ENCODE assay signal across 12 mouse cellular contexts in genomic region chr11:31563826-31564741, GRCm38 (mm10).
DNase-seq lines count a peak whose midpoint lies in the region; ATAC-seq and TF ChIP-seq lines count a peak whose summit lies in the region.
"Had no signal": no experiment of that assay in that cellular context is flagged by ENCODE, and none has a peak within 500 bp of the region (broad histone marks: within the 10 kb centered on the region; RNA-seq: fewer than 3 reads in every experiment).

No protein-coding gene starts in this region.

- H3K4me2 ChIP-seq in forebrain, postnatal 0 days (ENCODE audit: low read depth) = no peak overlapping the region
- H3K4me2 ChIP-seq in forebrain, embryonic 15.5 days (replicated peaks) = no peak overlapping the region
- no peak overlapping the region for H3K4me2 ChIP-seq in kidney, embryonic 16.5 days (replicated peaks; ENCODE audit: low read depth, low read length)
- H3K4me2 ChIP-seq: liver, embryonic 11.5 days; neural tube, embryonic 12.5 days had no signal

- TF ChIP-seq POLR2A in small intestine, adult 2 months (IDR thresholded peaks at IDR 0.05; ENCODE audit: low read depth, low read length) = no peak

- ATAC-seq in forebrain, postnatal 0 days = peak; percentile 34; the same call in 1 of the 2 replicates
- ATAC-seq in forebrain, embryonic 15.5 days (replicated peaks) = no peak
- ATAC-seq in kidney, embryonic 16.5 days (ENCODE audit: low FRiP score, low TSS enrichment) = peak; percentile 69
- no peak for ATAC-seq in inflammation-experienced regulatory T-cells, adult 6 months
- no peak for ATAC-seq in activated CD4-positive, CD25-positive, alpha-beta regulatory T cell, adult 4 months

- H3K27ac ChIP-seq in forebrain, postnatal 0 days (ENCODE audit: low read depth, low read length) = no peak overlapping the region
- no peak overlapping the region for H3K27ac ChIP-seq in forebrain, embryonic 15.5 days (replicated peaks)
- peak overlapping the region; percentile 82 for H3K27ac ChIP-seq in kidney, embryonic 16.5 days (ENCODE audit: low read length)
- peak overlapping the region; percentile 37; the same call in 1 of the 2 replicates for H3K27ac ChIP-seq in small intestine, adult 2 months (ENCODE audit: insufficient read depth, low read depth, low read length)
- H3K27ac ChIP-seq: neural tube, embryonic 12.5 days had no signal

- H3K4me3 ChIP-seq in forebrain, postnatal 0 days (ENCODE audit: low read depth, low read length) = no peak overlapping the region
- no peak overlapping the region for H3K4me3 ChIP-seq in forebrain, embryonic 15.5 days
- H3K4me3 ChIP-seq in kidney, embryonic 16.5 days (ENCODE audit: low read length) = no peak overlapping the region
- no peak overlapping the region for H3K4me3 ChIP-seq in small intestine, adult 2 months (ENCODE audit: low read depth, low read length)
- H3K4me3 ChIP-seq: neural tube, embryonic 12.5 days had no signal

- H3K27me3 ChIP-seq in forebrain, postnatal 0 days (ENCODE audit: insufficient read depth, low read length) = no peaks in the 10 kb centered on the region
- H3K27me3 ChIP-seq in forebrain, embryonic 15.5 days = no peaks in the 10 kb centered on the region
- no peaks in the 10 kb centered on the region for H3K27me3 ChIP-seq in kidney, embryonic 16.5 days (ENCODE audit: insufficient read depth, low read length)
- H3K27me3 ChIP-seq in small intestine, adult 2 months (ENCODE audit: control insufficient read depth, insufficient read depth, low read length) = no peaks in the 10 kb centered on the region
- H3K27me3 ChIP-seq: neural tube, embryonic 12.5 days had no signal

- no peaks in the 10 kb centered on the region for H3K4me1 ChIP-seq in forebrain, postnatal 0 days (ENCODE audit: insufficient read depth)
- no peaks in the 10 kb centered on the region for H3K4me1 ChIP-seq in forebrain, embryonic 15.5 days
- H3K4me1 ChIP-seq in kidney, embryonic 16.5 days (ENCODE audit: insufficient read depth, low read length) = peaks cover 13% of the 10 kb centered on the region
- H3K4me1 ChIP-seq in small intestine, adult 2 months (ENCODE audit: control insufficient read depth, insufficient read depth, insufficient read length, low read length) = 0 out of 2 replicates have a peak, but pooled peaks cover 3% of the 10 kb centered on the region
- H3K4me1 ChIP-seq: neural tube, embryonic 12.5 days had no signal

- H3K36me3 ChIP-seq in forebrain, postnatal 0 days (ENCODE audit: insufficient read depth) = no peaks in the 10 kb centered on the region
- no peaks in the 10 kb centered on the region for H3K36me3 ChIP-seq in forebrain, embryonic 15.5 days
- H3K36me3 ChIP-seq in kidney, embryonic 16.5 days (ENCODE audit: insufficient read depth, low read length) = no peaks in the 10 kb centered on the region
- H3K36me3 ChIP-seq in small intestine, adult 2 months (ENCODE audit: control insufficient read depth, insufficient read depth, low read length) = no peaks in the 10 kb centered on the region
- H3K36me3 ChIP-seq: neural tube, embryonic 12.5 days had no signal

- no peaks in the 10 kb centered on the region for H3K9me3 ChIP-seq in forebrain, postnatal 0 days (ENCODE audit: low read length)
- no peaks in the 10 kb centered on the region for H3K9me3 ChIP-seq in forebrain, embryonic 15.5 days
- 0 out of 2 replicates have a peak, but pooled peaks cover 5% of the 10 kb centered on the region for H3K9me3 ChIP-seq in kidney, embryonic 16.5 days (ENCODE audit: low read length)
- H3K9me3 ChIP-seq: neural tube, embryonic 12.5 days had no signal

- no peak for TF ChIP-seq CTCF in forebrain, postnatal 0 days (IDR thresholded peaks at IDR 0.05; ENCODE audit: low read depth)
- no peak for TF ChIP-seq CTCF in small intestine, adult 2 months (IDR thresholded peaks at IDR 0.05; ENCODE audit: extremely low read depth, insufficient read length, insufficient replicate concordance, low read depth, low read length)

- DNase-seq in forebrain, postnatal 0 days = no peak
- peak; percentile 77 to 81 for DNase-seq in heart, adult 9 months (ENCODE audit: low spot score in 2 of 2)
- no peak for DNase-seq in retina, embryonic 14.5 days (ENCODE audit: low spot score)
- DNase-seq: B cell, adult 2 months; cerebellum, postnatal 36 days had no signal

- WGBS in forebrain, postnatal 0 days = 67% methylated on average over 10 of the region's 10 CpGs
- WGBS in forebrain, embryonic 15.5 days = 74% methylated on average over 10 of the region's 10 CpGs
- 31% methylated on average over 10 of the region's 10 CpGs for WGBS in kidney, embryonic 16.5 days
- 56% methylated on average over 10 of the region's 10 CpGs for WGBS in small intestine, adult 2 months

- no peak overlapping the region for H3K9ac ChIP-seq in forebrain, postnatal 0 days
- H3K9ac ChIP-seq in forebrain, embryonic 15.5 days (replicated peaks) = no peak overlapping the region
- no peak overlapping the region for H3K9ac ChIP-seq in kidney, embryonic 16.5 days (replicated peaks; ENCODE audit: low read length)
- H3K9ac ChIP-seq: neural tube, embryonic 12.5 days had no signal

Comparison
In these comparisons a context has a peak if more than half of its experiments do, and no peak if none do; other contexts are left out.
1. ATAC-seq: peak in forebrain, postnatal 0 days (single experiment) and kidney, embryonic 16.5 days (single experiment); none in forebrain, embryonic 15.5 days (single experiment), inflammation-experienced regulatory T-cells, adult 6 months (single experiment) and activated CD4-positive, CD25-positive, alpha-beta regulatory T cell, adult 4 months (single experiment).
2. DNase-seq: peak in heart, adult 9 months (2 of 2); none in forebrain, postnatal 0 days (single experiment) and retina, embryonic 14.5 days (single experiment).
3. H3K27ac ChIP-seq: peak in kidney, embryonic 16.5 days (single experiment) and small intestine, adult 2 months (single experiment); none in forebrain, postnatal 0 days (single experiment) and forebrain, embryonic 15.5 days (single experiment).